Mouse (Mus musculus) v-Abl transformed pro-B cells (cell line): Measurements from ENCODE around the gene Ppil4.

Experiments used
- in situ Hi-C, 2 experiments: fragments of 400-800 bp; cut with MboI; formaldehyde crosslinking; loops; one replicate each; pipeline ENCODE4 v1.15.1; 2025; ENCODE audit not compliant: unreplicated experiment in 2 of 2

The Ppil4 gene

DNA sequence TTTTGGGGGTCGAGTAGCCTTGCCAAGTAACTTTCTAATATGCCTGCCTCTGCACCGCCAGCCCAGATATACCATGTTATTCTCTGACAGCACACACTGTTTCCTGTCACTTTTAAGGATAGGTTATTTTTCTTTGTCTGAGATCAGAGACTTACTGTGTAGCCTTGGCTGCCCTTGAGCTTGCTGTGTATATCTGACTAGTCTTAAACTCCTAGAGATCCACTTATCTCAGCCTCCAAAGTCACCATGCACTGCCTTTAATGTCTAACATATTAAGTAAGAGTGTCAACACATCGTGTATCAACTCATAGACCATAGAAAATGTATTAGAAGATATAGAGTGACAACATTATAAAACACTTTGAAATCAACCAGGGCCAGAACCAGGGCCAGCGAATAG, 26.9 kb downstream of the Ppil4 start:
- in situ Hi-C loops: loop anchor here in 1 of 2 experiments (10.0 kb wide), 1 partner anchor 55 kb away; no protein-coding TSS in a partner anchor

DNA sequence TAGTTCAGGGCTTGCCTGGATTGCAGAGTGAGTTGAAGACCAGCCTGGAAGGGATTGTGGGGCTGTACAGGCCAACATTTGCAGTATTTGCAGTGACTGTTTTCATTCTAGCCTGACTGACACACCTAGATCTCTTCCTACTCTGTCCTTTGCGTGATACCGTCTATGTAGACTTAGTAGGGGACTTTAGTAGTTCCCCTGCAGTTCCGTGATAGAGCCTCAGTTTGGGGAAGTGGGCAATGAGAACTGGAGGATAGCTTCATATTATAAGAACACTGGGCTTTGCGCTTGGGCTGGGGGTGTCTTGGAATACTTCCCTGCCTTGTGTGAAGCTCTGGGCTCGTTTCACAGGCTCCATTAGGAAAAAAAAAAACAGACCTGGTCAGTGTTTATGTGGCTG, 27.5 kb downstream of the Ppil4 start:
- in situ Hi-C loops: no loop called here

GRCm38 (mm10) chr10:7821981-7822380, 29.3 kb downstream of the Ppil4 start:
- in situ Hi-C loops: no loop called here

DNA sequence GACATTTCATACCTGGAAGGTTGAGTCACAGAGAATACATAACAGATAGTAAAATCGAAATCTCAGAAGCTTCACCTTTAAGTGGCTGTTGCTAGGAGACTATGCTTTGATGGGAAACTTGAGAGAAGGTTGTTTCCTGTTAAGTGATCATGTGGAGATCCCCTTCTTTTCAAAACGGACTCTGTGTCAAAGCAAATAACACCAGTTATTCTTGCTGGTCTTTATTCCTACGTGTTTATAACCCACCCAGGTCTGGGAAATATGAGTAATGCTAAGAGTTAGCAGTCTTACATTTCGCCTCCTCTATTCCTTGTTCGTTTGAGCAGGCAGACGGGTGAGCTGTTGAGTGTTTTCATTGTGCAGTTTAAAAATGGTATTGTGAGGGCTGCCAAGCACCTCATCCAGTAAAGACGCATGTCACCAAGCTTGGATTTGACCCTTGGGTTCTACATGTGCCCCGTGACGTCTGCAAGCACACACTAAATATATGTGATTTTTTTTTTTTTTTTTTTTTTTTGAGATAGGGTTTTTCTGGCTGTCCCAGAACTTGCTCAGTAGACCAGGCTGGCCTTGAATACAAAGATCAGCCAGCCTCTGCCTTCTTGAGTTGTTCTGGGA, 32.1 kb downstream of the Ppil4 start:
- in situ Hi-C loops: loop anchor here in 1 of 2 experiments (25.0 kb wide), 1 partner anchor 837 kb away; no protein-coding TSS in a partner anchor

DNA sequence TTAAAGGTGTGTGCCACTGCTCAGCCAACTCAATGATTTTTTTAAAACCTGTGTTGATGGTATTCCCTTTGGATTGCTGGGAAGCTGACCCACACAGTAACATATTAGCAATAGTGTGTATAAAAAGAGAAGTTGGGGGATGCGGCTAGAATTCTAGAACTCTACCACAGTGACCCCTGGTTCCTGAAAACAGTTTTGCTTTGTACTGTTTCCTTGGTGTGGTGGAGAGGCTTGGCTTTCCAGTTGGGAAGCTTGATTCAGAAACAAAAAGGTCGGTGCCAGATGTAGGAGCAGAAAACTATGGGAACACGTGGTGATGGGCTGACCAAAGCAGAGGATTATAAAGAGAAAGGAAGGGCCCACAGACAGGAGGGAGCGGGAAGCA, 32.6 kb downstream of the Ppil4 start:
- in situ Hi-C loops: loop anchor here in 1 of 2 experiments (25.0 kb wide), 1 partner anchor 838 kb away; no protein-coding TSS in a partner anchor

- in situ Hi-C loops: loop anchor here in 1 of 2 experiments (25.0 kb wide), 1 partner anchor 839 kb away; no protein-coding TSS in a partner anchor
Observed at GRCm38 (mm10) chr10:7826106-7826505, 33.4 kb downstream of the Ppil4 start.

GRCm38 (mm10) chr10:7832171-7832676, 39.5 kb downstream of the Ppil4 start, which contains the start of gene Zc3h12d:
Gene Zc3h12d (plus strand): TSS chr10:7832470.
- in situ Hi-C loops: loop anchor here (5.0 to 25.0 kb wide), 3 partner anchors 35 to 845 kb away; partner anchors contain the start of gene Tab2 (in 1 of the 2)

DNA sequence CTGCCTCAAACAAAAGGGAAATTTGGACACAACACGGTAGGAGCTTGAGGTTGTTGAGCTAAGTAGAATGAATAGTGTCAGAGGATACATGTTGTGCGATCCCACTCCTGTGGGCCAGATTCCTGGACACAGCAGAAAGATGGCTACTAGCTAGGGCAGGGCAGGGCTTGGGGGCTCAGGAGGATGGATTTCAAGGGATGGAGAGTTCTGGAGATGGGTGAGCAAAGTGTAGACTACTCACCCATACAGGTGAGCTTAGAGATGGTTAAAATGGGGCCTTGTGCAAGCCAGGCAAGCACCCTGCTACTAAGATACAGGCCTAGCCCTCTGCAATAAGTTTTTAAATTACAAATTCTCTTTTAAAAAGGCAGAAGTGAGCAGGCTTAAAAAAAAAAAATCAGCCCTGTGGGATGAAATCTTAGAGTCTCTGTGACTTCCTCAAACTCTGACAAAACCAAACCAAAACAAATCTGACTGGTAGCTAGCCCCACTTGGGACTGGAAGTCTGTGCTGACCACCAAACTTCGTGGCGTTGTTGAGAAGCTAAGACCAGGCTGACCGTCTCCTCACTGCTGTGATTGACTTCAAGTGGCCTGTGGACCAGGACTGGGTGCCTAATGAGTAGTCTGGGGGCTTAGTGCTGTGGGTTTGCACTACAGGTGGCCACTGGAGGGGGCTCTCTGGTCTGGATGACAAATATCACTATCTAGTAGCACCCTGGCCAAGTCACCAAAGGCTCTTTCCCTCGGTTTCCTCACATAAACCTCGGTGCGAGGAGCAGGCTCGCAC, 40.9 kb downstream of the Ppil4 start:
- in situ Hi-C loops: loop anchor here (5.0 to 25.0 kb wide), 3 partner anchors 34 to 846 kb away; partner anchors contain the start of gene Tab2 (in 1 of the 2)

- in situ Hi-C loops: loop anchor here (5.0 to 25.0 kb wide), 3 partner anchors 33 to 847 kb away; partner anchors contain the start of gene Tab2 (in 1 of the 2)
Observed at GRCm38 (mm10) chr10:7834671-7835225, 42.1 kb downstream of the Ppil4 start.

- in situ Hi-C loops: loop anchor here (10.0 to 25.0 kb wide), 2 partner anchors 118 to 850 kb away; partner anchors contain the start of gene Tab2 (in 1 of the 2)
Observed at GRCm38 (mm10) chr10:7836902-7837301, 44.2 kb downstream of the Ppil4 start.

- in situ Hi-C loops: loop anchor here (10.0 to 25.0 kb wide), 2 partner anchors 117 to 850 kb away; partner anchors contain the start of gene Tab2 (in 1 of the 2)
Observed at GRCm38 (mm10) chr10:7837446-7837845, 44.8 kb downstream of the Ppil4 start.

- in situ Hi-C loops: loop anchor here (10.0 to 25.0 kb wide), 2 partner anchors 117 to 851 kb away; partner anchors contain the start of gene Tab2 (in 1 of the 2)
Observed at GRCm38 (mm10) chr10:7838036-7838435, 45.3 kb downstream of the Ppil4 start.

GRCm38 (mm10) chr10:7838874-7839421, 46.3 kb downstream of the Ppil4 start:
- in situ Hi-C loops: loop anchor here (10.0 to 25.0 kb wide), 2 partner anchors 116 to 852 kb away; partner anchors contain the start of gene Tab2 (in 1 of the 2)

DNA sequence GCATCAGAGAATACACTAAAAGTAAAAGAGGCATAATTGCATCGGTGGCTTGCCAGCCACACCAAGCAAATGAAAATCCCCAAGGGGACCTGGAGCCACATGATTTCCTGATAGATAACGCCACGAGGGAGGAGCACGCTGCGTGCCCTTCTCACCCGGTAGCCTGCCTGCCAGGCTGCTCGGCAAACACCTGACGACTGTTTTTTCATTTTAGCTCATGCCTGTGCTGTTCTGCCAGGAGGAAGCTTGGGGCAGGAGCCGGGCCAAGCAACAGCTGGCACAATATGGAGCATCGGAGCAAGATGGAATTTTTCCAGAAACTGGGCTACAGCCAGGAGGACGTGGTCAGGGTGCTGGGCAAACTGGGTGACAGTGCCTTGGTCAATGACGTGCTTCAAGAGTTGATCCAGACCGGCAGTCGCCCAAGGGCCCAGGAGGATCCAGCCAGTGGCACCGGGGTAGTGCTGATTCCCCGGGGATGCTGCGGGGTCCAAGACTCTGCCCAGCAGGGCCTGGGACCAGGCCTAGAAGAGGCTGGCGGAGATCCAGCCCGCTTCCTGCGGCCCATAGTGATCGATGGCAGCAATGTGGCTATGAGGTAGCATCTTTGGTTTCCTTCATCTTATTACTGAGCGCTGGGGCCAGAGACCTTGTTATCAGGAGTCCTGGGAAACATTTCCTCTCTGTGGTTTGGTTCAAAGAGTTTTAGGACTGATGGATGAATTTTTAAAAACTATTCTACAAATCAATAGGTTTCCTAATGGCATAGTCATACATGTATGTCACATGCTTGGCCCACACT, 47.1 kb downstream of the Ppil4 start:
- in situ Hi-C loops: loop anchor here (10.0 to 25.0 kb wide), 4 partner anchors 115 to 855 kb away; partner anchors contain the start of gene Tab2 (in 1 of the 2)

GRCm38 (mm10) chr10:7840353-7840733, 47.7 kb downstream of the Ppil4 start:
- in situ Hi-C loops: loop anchor here (10.0 to 25.0 kb wide), 3 partner anchors 686 to 856 kb away; no protein-coding TSS in a partner anchor

GRCm38 (mm10) chr10:7840785-7841184, 48.1 kb downstream of the Ppil4 start:
- in situ Hi-C loops: loop anchor here (10.0 to 25.0 kb wide), 3 partner anchors 686 to 856 kb away; no protein-coding TSS in a partner anchor

GRCm38 (mm10) chr10:7841571-7842080, 48.9 kb downstream of the Ppil4 start:
- in situ Hi-C loops: loop anchor here (10.0 to 25.0 kb wide), 3 partner anchors 687 to 857 kb away; no protein-coding TSS in a partner anchor

DNA sequence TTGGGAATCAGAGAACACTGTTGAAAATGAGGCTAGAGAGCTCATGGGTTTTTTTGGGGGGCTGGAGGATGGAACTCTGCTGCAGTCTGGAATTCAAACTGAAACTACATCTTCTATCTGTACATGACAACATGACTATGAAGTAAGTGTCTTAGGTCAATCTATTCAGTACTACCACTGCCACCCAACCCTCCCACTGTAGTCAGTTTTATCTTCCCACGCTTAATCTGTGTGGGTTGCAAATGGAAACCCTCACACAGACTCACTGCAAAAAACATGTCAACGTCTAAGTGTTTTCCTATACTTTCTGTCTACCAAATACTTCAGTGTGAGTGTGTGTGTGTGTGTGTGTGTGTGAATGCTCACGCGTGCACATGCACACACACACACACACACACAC, 50.5 kb downstream of the Ppil4 start:
- in situ Hi-C loops: loop anchor here (10.0 to 25.0 kb wide), 3 partner anchors 688 to 858 kb away; no protein-coding TSS in a partner anchor
